Mouse (Mus musculus) lung, adult 2 months (tissue): ENCODE results near the gene Naa80. TPM values are rescaled to one million over a fixed set of nuclear protein-coding genes. Genes with fewer than 3 reads are reported as not detected.

ENCODE experiments used
- DNase-seq: peaks from one replicate; pipeline ENCODE4 v3.0.0; 2022
- H3K4me1 ChIP-seq: fragments of 200-500 bp; 2 replicates; pipeline ENCODE4 v1.6.1; 2011; ENCODE audit warnings: low read length; ENCODE audit not compliant: control insufficient read depth, insufficient read depth
- H3K4me3 ChIP-seq: fragments of 200-500 bp; replicated peaks from 2 replicates; pipeline ENCODE3; 2011; ENCODE audit warnings: low read depth, mild to moderate bottlenecking, control low read depth, low read length; ENCODE audit errors: extremely low read depth
- CTCF ChIP-seq: fragments of 200-500 bp; IDR thresholded peaks from 2 replicates; pipeline ENCODE4 v1.5.1; 2011; ENCODE audit warnings: mild to moderate bottlenecking, low read length, control low read depth; ENCODE audit not compliant: insufficient read depth
- POLR2A ChIP-seq: fragments of 200-500 bp; IDR thresholded peaks from 2 replicates; pipeline ENCODE4 v1.6.1; 2011; ENCODE audit warnings: low read depth, mild to moderate bottlenecking, control low read depth, low read length, borderline replicate concordance; ENCODE audit errors: extremely low read depth
- WGBS: fragments of 180-500 bp; shearing (Covaris S2); methylation state at CpG from one replicate; pipeline ENCODE4 v1.1.7; 2018; 5-methylcytosine and 5-hydroxymethylcytosine counted together
- polyA plus RNA-seq: library from polyadenylated mRNA; depleted of rRNA; stranded (reverse); fragments of >200 nt; gene quantifications from 2 replicates; pipeline ENCODE4 v1.2.3, GENCODE M21; 2012; rRNA removed

The Naa80 gene
- polyA plus RNA-seq = 87.8 and 91.9 TPM in 2 replicates

DNA sequence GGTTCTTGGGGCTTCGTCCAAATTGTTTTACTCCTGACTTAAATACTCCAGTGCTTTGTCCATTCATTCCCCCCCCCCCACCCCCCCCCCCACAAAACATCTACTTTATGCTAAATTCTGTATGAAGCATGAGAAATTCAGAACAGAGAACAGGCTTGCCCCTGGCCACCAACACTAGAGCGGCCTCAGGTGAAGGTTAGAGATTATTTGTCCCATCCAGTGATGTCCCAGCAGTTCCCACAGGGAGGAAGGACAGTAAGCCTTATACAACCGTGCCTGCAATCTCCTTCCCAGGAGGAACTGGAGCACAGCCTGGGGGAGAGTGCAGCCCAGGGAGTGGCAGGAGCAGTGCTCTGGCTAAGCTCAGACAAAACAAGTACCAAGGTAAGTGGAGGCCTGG lies at the start of gene Naa80:
TSS of gene Naa80 (plus strand) at position 301 of the 400 bp plus-strand sequence.
- no peak for DNase-seq
- peaks cover 15% of the 10 kb centered on the region; the same call in 1 of the 2 replicates for H3K4me1 ChIP-seq
- no peak within 1 kb of the TSS for H3K4me3 ChIP-seq
- 77% methylated on average over 3 of the region's 3 CpGs for WGBS
- TF ChIP-seq CTCF (no peak), POLR2A (no peak)

DNA sequence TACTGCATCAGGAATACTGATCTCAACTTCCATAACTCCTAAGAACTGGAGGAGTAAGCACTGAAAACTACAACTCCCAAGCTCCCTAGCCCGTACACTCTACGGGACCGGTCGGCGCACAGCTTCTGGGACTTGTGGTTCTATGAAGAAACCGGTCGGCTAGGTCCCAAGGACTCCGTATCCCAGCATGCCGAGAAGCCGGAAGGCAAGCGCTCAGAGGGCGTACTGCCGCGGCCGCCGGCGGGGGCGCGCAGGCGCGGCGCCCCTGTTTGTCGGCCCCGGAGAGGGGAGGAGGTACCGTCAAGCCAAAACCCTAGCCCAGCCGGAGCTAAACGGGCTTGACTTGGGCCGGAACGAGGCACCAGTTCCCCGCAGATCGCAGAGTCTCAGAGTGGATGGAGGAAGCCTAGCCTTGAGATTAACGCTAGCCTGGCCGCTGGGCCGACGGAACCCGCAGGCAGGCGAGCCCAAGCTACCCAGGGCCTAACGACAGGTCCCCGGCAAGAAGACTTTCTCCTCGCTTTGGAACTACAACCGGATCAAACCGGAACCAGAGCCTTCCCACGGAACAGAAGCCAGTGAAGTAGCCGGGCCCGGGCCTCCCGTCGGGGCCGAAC lies 44.8 kb upstream of the Naa80 start, which contains the start of gene Tmem115:
TSS of gene Tmem115 (plus strand) at position 155 of the 617 bp plus-strand sequence.
- peaks cover 21% of the 10 kb centered on the region for H3K4me1 ChIP-seq
- no peak for TF ChIP-seq CTCF
- TF ChIP-seq POLR2A = peak; percentile 91; the same call in 1 of the 2 replicates
- peak within 1 kb of the TSS; percentile 95 for H3K4me3 ChIP-seq
- DNase-seq = peak; percentile 86
- 1% methylated on average over 43 of the region's 48 CpGs for WGBS

DNA sequence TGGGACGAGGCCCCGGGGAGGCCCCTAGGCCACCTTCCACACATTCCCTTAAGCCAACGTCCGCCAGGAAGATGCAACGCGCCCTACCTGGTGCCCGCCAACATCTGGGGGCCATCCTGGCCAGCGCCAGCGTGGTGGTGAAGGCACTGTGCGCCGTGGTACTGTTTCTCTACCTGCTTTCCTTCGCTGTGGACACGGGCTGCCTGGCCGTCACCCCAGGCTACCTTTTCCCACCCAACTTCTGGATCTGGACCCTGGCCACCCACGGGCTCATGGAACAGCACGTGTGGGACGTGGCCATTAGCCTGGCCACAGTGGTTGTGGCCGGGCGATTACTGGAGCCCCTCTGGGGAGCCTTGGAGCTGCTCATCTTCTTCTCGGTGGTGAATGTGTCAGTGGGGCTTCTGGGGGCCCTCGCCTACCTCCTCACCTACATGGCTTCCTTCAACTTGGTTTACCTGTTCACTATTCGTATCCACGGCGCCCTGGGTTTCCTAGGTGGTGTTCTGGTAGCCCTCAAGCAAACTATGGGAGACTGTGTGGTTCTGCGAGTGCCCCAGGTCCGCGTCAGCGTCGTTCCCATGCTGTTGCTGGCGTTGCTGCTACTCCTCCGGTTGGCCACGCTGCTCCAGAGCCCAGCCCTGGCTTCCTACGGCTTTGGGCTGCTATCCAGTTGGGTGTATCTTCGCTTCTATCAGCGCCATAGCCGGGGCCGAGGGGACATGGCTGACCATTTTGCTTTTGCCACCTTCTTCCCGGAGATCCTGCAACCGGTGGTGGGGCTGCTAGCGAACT lies 44.1 kb upstream of the Naa80 start:
- Histone ChIP-seq H3K4me1 (peaks cover 21% of the 10 kb centered on the region), H3K4me3 (peak overlapping the region; percentile 95)
- no peak for DNase-seq
- TF ChIP-seq POLR2A (no peak), CTCF (no peak)
- under 1% methylated on average over 40 of the region's 40 CpGs for WGBS

DNA sequence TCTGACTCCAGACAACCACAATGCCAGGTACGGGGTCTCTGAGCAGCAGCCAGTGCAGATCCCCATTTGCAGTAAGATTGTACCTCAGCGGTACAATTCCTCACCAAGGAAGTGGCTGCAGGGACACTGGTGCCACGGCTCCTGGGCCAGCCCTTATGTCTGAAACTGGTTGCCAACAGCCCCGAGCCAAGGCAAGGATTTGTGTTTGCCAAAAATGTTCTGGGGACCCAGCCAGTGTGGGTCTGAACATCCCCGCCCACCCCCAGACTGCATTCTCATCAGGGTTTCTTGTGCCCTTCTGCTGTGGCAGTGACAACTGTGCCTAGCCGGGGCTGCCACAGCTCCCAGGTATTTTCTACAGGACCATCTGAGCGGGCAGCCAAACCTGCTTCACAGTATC lies 40.5 kb upstream of the Naa80 start:
- H3K4me1 ChIP-seq = peaks cover 30% of the 10 kb centered on the region
- WGBS = 85% methylated on average over 7 of the region's 7 CpGs
- DNase-seq = no peak
- no peak overlapping the region for H3K4me3 ChIP-seq
- TF ChIP-seq POLR2A (no peak), CTCF (no peak)

DNA sequence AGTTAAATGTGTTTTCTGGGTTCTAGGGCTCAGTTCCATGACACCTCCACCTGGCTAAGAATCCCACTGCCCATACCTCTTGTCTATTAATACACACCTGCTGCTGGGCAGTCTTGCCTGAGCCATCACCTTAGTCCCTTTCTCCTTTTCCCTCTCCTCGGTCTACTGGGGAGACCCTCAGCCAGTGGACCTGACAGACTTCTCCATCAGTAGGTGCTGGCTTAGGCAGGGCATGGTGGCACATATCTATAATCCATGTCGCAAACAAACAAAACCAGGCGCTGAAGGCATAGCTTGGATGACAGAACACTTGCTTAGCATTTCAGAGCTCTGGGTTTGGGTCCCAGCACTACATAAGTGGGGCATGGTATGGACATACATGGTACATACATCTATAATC lies 40.0 kb upstream of the Naa80 start:
- Histone ChIP-seq H3K4me1 (peaks cover 30% of the 10 kb centered on the region), H3K4me3 (no peak overlapping the region)
- WGBS = 88% methylated on average over 3 of the region's 3 CpGs
- TF ChIP-seq POLR2A (no peak), CTCF (no peak)
- DNase-seq = no peak

DNA sequence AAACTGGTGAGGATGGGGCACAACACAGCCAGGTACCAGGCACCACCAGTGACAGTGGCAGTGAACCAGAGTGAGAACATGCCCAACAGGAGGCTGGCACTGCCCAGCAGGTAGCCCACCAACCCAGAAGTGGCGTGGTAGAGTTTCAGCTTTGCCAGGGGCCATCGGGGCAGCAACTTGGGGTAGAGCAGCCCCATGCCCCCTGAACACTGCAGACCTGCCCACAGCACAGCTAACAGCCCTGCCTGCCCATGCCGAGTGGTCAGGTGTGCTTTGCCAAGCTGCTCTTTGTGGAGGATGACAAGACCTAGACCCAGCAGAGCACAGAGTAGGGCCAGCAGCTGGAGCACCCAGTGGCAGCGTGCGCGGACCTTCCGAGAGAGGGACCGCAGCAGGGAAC lies 38.7 kb upstream of the Naa80 start:
- H3K4me3 ChIP-seq = no peak overlapping the region
- peaks cover 29% of the 10 kb centered on the region for H3K4me1 ChIP-seq
- no peak for TF ChIP-seq POLR2A
- no peak for TF ChIP-seq CTCF
- WGBS = 92% methylated on average over 8 of the region's 8 CpGs
- no peak for DNase-seq

DNA sequence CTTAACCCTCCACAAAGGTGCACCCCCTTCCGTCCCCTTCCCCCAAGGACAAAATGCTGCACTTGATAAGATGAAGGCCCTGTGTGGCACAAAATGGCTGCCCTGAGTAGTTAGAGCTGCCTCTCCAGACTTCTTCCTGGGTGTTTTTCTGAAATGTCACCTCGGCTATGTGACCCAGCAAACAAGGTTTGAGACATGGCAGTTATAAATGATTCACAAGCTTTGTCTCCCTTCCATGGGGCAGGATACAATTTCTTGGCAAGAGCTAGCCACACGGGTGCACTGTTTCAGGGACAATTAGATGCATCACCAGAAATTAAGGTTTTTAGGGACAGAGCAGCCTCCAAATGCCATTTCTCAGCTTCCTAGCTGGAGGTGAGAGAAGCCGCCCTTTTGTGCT lies 38.3 kb upstream of the Naa80 start:
- TF ChIP-seq CTCF (no peak), POLR2A (no peak)
- DNase-seq = no peak
- 65% methylated on average over 4 of the region's 4 CpGs for WGBS
- Histone ChIP-seq H3K4me3 (no peak overlapping the region), H3K4me1 (peaks cover 25% of the 10 kb centered on the region)

DNA sequence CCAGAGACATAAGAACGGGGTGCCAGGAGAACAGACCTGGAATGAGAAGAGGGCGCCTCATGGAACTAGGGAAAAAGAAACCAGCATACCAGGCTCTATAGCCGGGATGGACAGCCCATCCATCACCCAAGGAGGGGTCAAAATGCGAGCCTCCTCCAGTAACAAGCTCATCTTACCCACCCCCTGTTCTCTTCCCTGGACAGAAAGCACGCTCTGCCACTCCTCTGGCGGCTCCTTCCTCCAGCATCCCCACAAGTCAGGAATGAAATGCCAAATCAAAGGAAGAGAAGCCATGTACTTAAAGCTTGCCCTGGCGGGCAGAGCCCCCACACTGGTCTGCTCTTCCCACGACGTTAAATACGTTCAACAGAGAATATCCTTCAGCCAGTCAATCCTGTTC lies 37.7 kb upstream of the Naa80 start:
- Histone ChIP-seq H3K4me1 (peaks cover 19% of the 10 kb centered on the region), H3K4me3 (no peak overlapping the region)
- TF ChIP-seq POLR2A = no peak
- TF ChIP-seq CTCF = no peak
- DNase-seq = no peak
- WGBS = 21% methylated on average over 10 of the region's 10 CpGs

DNA sequence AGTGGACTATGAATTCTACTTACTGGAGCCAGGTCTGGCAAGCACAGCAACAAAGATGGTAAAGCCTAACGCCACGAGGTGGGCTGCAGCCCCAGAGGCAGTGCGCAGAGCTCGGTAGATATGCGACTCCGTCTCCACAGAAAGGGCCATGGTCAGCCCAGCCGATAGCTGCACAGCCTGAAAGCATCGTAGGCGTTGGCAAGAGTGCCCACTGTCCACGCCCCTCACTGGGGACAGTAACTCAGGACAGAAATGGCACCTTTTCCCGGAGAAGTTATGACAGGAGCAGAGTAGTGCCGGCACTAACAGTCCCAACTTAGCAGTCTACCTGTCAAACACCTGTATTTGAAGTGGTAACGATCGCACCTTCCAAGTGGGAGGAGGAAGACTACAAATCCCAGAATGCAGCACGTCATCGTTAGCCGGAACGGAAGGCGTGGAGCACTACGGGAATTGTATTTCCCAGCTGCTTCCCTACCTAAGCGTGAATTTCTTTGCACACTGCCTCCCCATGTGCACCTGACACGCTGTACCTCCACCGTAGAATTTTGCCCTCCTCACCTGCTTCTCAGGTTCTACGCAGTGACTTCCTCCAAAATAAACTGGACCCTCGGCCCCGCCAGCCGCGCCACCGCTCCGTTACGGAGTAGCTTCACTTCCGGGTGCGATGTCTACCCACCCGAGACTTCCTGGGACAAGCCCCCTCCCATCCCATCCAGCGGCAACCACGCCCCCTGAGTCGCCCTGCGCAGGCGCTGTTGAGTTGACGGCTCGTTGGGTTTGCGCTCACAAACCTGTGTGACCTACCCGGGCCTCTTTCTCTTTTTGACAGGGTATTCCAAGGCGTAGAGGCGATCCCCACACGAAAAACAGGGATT lies 37.0 kb upstream of the Naa80 start, which contains the start of the genes Cyb561d2 and Nprl2:
TSS of gene Cyb561d2 (minus strand) at position 720 of the 878 bp plus-strand sequence.
TSS of gene Nprl2 (plus strand) at position 753 of the 878 bp plus-strand sequence.
- WGBS = under 1% methylated on average over 46 of the region's 46 CpGs
- peaks cover 13% of the 10 kb centered on the region for H3K4me1 ChIP-seq
- peak within 1 kb of the TSS; percentile 95 for H3K4me3 ChIP-seq
- peak; percentile 96 for DNase-seq
- TF ChIP-seq CTCF (no peak), POLR2A (peak; percentile 69; the same call in 1 of the 2 replicates)

DNA sequence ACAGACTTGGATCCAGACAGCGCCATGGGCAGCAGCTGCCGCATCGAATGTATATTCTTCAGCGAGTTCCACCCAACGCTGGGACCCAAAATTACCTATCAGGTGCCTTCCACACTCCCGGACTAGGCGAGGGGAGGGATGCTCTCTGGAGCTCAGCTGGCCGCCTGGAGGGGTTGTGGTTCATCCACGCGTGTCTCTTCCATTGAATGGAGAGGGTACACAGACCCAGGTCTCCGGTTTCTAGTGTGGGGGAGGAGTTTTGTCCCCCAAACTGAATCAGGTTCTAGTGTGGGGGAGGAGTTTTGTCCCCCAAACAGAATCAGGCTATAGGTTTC lies 36.4 kb upstream of the Naa80 start:
- WGBS = 2% methylated on average over 11 of the region's 11 CpGs
- TF ChIP-seq CTCF (no peak), POLR2A (no peak)
- peaks cover 9% of the 10 kb centered on the region; the same call in 1 of the 2 replicates for H3K4me1 ChIP-seq
- H3K4me3 ChIP-seq = peak overlapping the region; percentile 95
- no peak for DNase-seq
